Mouse (Mus musculus) embryonic fibroblast, embryonic 13.5 days (primary cell): ENCODE results near the gene Sf3a3. TPM values are rescaled to one million over a fixed set of nuclear protein-coding genes. Genes with fewer than 3 reads are reported as not detected.
"Not testable (repeated sequence)": the region's sequence is repeated elsewhere in the genome, so short reads cannot be mapped to it uniquely, and the experiment has no call there.

Source experiments
- H3K27ac ChIP-seq: 2 replicates; pipeline ENCODE4 v1.5.1; 2012; ENCODE audit warnings: low read length, control low read depth, inconsistent platforms; ENCODE audit not compliant: insufficient read depth
- H3K4me1 ChIP-seq: 2 replicates; pipeline ENCODE4 v1.6.1; 2011; ENCODE audit warnings: low read length; ENCODE audit not compliant: control insufficient read depth, insufficient read depth
- H3K4me3 ChIP-seq: 2 replicates; pipeline ENCODE4 v1.5.1; 2011; ENCODE audit warnings: mild to moderate bottlenecking, control low read depth, low read length; ENCODE audit not compliant: insufficient read depth
- CTCF ChIP-seq: IDR thresholded peaks from 2 replicates; pipeline ENCODE4 v1.5.1; 2011; ENCODE audit warnings: mild to moderate bottlenecking, control low read depth, low read length, moderate library complexity, borderline replicate concordance; ENCODE audit not compliant: insufficient read depth
- POLR2A ChIP-seq: IDR thresholded peaks from 2 replicates; pipeline ENCODE4 v1.6.1; 2011; ENCODE audit warnings: low read depth, mild to moderate bottlenecking, control low read depth, low read length, moderate library complexity
- polyA plus RNA-seq: library from polyadenylated mRNA; stranded (reverse); fragments of >200 nt; gene quantifications from 2 replicates; pipeline ENCODE4 v1.2.4, GENCODE M21; 2011; ENCODE audit warnings: low read depth; ENCODE audit not compliant: missing spikeins, insufficient read length

Gene Sf3a3
- polyA plus RNA-seq, 1 experiment: 70.7 TPM

DNA sequence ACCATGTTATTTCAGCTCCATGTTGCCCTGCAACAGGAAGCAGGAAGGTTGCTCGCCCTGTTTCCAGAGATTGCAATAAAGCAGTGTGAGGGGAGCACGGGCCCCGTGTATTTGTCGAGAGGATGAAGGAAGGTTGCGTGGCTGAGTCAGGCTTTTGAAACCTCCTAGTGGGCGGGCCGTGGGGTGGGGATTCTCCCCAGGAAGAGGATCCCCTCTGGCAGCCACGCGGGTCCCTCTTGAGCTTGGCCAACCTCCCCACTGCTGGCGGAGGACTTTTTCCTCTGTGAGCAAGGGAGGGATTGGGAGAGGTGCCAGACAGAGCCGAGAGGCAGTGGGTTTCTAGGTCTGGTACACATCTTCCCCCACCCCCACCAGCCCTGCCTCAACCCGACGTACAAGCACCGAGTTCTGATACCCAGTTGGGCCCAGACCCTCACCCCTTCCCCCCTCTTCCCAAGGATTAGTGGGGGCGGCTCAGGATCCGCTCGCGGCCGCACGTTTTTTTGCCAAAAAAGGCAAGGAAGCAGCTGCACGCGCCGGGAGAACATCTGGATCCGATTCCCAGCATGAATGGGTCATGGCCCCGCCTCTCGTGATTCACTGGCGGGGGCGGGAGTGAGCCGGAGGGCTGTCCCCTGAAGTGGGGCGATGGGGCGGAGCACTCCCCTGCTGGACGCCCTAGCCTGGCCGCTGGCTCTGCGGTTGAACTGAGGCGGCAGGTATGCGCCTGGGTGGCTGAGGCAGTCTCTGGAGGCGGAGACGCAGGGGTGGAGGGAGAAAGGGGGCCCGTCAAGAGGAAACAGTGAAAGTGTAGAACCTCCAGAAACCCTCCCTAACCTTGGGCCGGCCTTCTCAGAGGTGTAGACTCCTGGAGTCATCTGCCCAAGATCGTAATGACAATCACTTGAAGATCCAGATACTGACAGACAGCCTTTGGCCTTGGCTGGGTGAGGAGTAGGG lies 5.8 kb upstream of the Sf3a3 start:
- Histone ChIP-seq H3K4me1 (peaks cover 14% of the 10 kb centered on the region), H3K4me3 (no peak overlapping the region), H3K27ac (peak overlapping the region; percentile 96)
- TF ChIP-seq POLR2A (peak; percentile 55), CTCF (no peak)

DNA sequence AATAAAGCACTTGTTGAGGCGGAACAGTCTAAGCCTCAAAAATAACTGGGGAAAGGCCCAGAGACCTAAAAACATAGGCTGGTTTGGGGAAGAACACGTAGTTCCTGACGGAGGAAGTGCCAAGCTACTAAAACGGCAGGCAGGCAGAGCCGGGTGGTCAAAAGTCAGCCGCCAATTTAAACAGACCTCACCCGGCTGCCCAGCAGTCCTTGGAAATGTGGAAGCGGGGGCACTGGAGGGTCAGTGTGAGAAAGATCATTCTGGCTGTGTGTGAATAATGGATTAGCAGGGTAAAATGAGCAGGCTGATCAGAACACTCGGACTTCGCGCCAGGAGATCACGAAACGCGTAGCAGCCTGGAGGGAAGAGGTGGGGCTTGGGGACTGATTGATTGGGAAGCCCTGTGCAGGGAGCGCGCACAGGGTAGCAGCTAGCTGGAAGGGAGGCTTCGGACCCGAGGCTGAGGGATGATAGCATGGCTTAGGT lies 4.6 kb upstream of the Sf3a3 start:
- TF ChIP-seq CTCF (no peak), POLR2A (no peak)
- peaks cover 14% of the 10 kb centered on the region for H3K4me1 ChIP-seq
- H3K27ac ChIP-seq: peak overlapping the region; percentile 92
- no peak overlapping the region for H3K4me3 ChIP-seq

DNA sequence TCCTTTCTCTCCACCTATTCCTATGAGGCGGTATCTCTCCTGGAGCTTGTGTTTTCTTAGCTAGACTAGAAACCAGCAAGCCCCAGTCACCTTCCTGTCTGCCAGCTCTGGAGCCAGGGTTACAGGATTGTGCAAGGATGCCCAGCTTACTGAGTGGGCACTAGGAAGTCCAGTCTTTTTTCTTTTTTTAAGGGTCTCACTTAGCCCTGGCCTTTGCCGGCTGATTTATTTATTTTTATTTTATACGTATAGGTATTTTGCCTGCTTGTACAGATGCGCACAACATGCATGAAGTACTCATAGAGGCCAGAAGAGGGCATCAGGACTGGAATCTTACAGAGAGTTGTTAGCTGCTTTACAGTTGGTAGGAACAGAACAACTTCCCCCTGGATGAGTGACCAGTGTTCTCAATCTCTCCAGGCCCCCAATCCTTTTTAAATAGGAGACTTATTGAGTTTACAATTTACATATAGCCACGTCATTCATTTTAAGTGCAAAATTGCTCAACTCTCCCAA lies 3.7 kb upstream of the Sf3a3 start:
- peaks cover 12% of the 10 kb centered on the region for H3K4me1 ChIP-seq
- H3K4me3 ChIP-seq: no peak overlapping the region
- TF ChIP-seq POLR2A: no peak
- no peak for TF ChIP-seq CTCF
- peak overlapping the region; percentile 92; the same call in 1 of the 2 replicates for H3K27ac ChIP-seq

DNA sequence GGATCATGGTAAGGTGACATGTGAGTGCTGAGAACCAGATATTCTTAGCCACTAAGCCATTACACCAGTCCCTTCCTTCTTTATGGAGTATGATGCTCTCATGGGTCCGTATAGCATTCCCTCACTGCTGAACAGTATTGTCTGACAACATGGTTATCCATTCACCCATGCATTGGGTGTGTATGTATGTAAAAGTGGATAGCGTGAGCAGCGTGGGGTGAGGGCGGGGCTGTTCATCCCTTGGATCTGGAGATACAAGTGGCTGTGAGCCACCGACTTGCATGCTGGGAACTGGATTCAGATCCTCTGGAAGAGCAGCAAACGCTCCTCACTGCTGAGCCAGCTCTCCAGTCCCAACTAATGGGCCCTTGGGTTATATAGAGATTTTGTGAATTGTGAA lies 2.0 kb upstream of the Sf3a3 start:
- H3K4me1 ChIP-seq: peaks cover 11% of the 10 kb centered on the region
- TF ChIP-seq POLR2A (no peak), CTCF (no peak)

DNA sequence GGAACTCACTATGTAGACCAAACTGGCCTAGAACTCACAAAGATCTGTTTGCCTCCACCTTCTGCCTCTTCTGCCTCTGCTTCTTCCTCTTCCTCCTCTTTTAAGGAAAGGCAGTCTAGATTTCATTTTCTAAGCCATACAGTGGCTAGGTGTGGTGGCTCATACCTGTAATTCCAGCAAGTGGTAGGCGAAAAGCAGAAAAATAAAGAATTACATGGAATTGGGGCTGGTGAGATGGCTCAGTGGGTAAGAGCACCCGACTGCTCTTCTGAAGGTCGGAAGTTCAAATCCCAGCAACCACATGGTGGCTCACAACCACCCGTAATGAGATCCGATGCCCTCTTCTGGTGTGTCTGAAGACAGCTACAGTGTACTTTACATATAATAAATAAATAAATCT lies 726 bp upstream of the Sf3a3 start:
- not testable (repeated sequence) for H3K4me3 ChIP-seq, H3K27ac ChIP-seq
- H3K4me1 ChIP-seq: peaks cover 11% of the 10 kb centered on the region

More for the DNA sequence above, 2.0 kb upstream of the Sf3a3 start:
- Histone ChIP-seq H3K27ac (no peak overlapping the region), H3K4me3 (no peak overlapping the region)

DNA sequence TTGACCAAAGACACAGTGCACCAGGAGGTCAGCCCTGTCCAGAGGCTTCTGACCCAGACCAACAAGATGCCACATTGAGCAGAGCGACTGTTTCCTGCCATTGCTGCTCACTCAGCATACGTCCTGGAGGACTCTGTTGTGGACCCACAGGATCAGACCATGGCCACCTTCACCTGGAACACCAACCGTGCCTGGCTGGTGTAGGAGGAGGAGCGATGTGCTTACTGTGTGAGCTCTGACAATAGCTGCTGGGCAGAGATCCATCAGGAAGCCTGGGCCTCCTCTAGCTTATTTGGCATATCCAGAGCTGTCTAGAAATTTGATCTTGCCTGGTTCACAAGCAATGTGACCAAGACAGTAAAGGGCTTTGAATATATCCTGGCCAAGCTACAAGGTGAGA lies 4.5 kb downstream of the Sf3a3 start:
- TF ChIP-seq CTCF (no peak), POLR2A (no peak)
- Histone ChIP-seq H3K4me3 (no peak overlapping the region), H3K4me1 (peaks cover 5% of the 10 kb centered on the region), H3K27ac (no peak overlapping the region)

DNA sequence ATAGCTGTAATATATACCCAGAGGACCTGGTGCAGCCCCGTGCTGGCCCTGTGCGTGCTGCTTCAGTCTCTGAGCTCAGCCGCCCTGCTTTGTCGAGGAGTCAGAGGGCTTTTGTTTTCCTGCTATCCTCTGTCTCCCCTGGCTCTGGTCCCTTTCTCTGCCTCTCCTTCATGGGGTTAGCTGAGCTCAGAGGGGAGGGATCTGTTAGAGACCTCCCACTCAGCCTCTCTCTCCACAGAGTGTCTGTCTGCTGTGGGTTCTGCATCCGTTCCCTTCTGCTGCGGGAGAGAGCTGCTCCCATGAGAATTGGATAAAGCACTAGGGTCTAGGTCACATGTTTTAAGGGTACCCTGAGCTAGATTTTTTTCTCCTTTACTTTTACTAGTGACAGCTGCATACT lies 11.5 kb downstream of the Sf3a3 start:
- Histone ChIP-seq H3K27ac (no peak overlapping the region), H3K4me3 (no peak overlapping the region), H3K4me1 (no peaks in the 10 kb centered on the region)
- TF ChIP-seq POLR2A (no peak), CTCF (no peak)

DNA sequence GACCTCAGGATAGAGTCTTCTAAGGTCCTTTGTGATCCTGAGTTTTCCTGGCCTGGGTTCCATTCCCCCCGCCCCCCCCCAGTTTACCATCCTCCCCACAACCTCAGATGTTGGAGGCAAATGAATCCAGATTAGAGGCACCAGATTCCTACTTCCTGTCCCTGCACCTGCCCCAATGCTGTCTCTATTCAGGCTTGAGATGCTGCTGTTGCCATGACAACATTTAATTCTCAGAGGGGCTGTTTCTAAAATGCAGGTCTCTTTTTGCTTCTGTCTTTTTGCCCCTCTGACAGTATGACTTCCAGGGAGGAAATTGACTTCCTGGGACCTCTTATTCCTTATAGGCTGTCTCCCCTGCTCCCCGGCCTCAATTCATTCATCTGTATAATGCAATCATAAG lies 22.4 kb downstream of the Sf3a3 start:
- TF ChIP-seq POLR2A (no peak), CTCF (no peak)
- Histone ChIP-seq H3K4me1 (no peaks in the 10 kb centered on the region), H3K27ac (no peak overlapping the region), H3K4me3 (no peak overlapping the region)

DNA sequence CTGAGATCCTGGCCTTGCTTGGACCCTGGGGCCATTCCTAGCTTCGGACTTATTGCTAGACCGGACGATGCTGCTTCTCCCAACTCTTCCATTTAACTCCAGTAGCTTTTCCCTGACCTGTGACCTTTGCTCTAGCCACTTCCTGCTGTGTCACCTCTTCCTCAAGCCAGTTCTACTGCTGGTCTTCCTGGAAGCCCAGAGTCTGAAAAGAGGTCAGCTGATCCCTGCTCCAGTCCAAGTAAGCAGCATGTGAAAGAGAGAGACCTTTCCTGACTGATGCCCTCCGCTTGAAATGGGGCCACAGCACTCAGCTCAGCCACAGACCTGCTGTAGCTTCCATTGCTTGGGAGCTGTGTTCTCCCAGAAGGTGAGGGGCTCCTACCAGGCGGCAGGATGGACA lies 22.9 kb downstream of the Sf3a3 start:
- Histone ChIP-seq H3K4me3 (no peak overlapping the region), H3K27ac (no peak overlapping the region), H3K4me1 (no peaks in the 10 kb centered on the region)
- TF ChIP-seq POLR2A (no peak), CTCF (no peak)

DNA sequence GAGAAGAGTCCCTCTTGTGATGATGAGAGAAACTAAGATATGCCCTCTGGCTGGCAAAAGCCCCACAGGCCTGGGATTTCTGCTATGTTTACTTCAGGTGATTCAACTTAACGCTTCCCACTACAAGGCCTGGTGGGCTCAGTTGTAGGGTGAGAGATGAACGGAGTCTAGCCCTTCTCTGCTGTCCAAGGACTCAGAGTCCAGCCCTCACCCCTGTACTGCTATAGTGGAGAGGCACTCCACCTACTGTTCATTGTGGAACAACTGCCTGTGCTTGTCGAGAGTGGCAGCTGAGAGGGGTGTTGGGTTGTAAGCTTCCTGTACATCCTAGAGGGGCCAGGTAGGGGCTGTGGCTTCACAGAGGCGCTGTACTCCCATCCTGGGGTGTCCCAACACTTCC lies 23.4 kb downstream of the Sf3a3 start:
- H3K27ac ChIP-seq: no peak overlapping the region
- TF ChIP-seq POLR2A (no peak), CTCF (no peak)
- H3K4me3 ChIP-seq: no peak overlapping the region
- no peaks in the 10 kb centered on the region for H3K4me1 ChIP-seq
